Mouse (Mus musculus) retina, embryonic 14.5 days (tissue): ENCODE data around the gene Arhgap18.

Source experiments
- DNase-seq: peaks from one replicate; pipeline ENCODE4 v3.0.0-alpha.2; 2015; ENCODE audit warnings: low spot score

Arhgap18 gene

DNA sequence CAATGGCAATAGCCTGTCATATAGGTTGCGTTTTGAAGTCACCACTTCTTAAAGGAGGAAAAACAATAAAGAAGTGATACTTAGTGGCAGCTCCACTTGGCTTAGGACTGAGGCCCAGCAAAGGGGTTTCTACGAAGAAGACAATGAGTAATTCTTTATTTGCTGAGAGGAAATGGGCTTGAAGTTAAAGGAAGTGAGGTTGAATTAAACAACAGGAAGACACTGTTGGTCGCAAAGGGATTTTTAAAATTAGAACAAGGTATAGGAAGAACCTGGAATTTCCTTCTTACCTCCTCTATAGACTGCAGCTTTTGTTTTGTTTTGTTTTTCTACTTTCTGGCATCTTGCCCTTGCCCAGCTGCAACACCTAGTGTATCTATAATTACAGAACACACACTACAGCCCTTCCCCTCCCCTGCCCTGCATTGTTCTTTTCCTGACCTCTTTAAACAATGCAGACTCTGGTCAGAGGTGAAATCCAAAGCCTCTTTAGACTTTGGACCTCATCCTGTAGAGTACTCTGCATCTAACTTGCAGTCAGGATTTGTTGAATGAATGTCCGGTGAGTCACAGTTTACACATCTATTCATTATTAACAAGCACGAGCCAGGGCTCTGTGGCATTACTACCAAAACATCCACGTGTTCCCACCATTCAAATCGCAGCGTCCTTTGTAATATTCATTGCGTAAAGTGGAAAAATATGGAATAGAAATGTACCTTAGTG, 75.4 kb downstream of the Arhgap18 start:
- no peak for DNase-seq

DNA sequence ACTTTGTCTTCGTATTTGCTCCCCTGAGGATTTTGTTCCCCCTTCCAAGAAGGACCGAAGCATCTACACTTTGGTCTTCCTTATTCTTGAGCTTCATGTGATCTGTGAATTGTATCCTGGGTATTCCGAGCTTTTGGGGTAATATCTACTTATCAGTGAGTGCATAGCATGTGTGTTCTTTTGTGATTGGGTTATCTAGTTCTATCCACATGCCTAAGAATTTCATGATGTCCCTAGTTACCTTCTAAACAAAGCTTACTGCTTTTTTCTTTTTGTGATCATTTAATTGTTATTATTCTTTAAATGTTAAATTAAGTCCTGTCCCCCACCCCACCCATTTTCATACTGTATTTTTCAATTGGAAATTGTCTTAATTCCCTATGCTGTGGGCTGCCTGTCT, 78.8 kb downstream of the Arhgap18 start:
- no peak for DNase-seq

DNA sequence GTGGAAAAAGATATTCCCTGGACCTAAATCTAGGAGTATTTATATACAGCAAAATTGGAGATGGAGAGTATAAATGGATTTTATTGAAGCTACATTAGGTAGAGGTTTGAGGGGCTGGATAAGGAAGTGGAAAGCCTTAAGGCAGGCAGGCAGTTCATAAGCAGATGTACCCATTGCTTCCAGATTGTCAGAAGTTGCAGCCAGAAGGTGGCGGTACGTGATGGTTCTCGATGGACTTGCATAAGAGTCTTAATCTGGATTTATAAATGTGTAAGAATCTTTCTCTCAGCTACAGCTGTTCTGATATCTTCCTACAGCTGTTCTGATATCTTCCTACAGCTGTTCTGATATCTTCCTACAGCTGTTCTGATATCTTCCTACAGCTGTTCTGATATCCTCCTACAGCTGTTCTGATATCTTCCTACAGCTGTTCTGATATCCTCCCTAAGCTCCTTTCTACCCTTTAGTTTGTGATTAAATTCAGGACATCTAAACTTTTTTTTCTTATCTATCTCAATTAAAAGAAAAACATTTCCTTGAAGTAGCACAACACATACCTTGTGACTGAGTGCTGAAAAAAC, 79.5 kb downstream of the Arhgap18 start:
- DNase-seq, result no peak

DNA sequence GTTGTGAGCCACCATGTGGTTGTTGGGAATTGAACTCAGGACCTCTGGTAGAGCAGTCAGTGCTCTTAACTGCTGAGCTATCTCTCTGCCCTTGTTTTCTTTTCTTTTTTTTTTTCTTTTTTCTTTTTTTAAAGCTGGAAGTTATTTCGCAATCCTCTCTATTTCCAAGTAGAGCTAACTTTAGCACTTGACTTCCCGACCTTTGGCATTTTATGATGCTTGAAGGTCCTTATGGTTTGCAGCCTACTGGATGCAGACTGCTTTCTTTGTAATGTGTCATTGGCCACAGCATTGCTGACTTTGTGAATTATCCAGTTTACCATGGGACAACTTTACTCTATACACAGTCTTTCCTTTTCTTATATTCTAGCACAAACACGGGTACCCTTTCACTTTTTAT, 80.2 kb downstream of the Arhgap18 start:
- no peak for DNase-seq

DNA sequence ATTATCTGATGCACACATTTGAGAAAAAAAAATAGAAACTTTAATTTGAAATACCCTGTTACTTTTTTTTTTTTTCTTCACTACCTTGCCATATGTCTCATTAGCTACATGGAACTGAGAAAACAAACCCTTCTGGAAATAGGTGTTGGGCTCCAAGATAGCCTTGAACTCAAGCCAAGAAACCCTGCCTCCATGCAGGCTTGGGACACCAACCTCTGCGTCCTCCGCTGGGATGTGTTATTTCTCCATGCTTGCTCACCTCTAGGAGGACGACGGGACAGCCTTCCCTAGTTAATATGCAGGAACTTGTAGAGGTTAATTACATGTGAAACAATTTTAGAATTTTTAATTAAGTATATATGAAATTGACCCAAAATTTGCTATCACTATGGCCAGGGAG, 96.1 kb downstream of the Arhgap18 start:
- no peak for DNase-seq

DNA sequence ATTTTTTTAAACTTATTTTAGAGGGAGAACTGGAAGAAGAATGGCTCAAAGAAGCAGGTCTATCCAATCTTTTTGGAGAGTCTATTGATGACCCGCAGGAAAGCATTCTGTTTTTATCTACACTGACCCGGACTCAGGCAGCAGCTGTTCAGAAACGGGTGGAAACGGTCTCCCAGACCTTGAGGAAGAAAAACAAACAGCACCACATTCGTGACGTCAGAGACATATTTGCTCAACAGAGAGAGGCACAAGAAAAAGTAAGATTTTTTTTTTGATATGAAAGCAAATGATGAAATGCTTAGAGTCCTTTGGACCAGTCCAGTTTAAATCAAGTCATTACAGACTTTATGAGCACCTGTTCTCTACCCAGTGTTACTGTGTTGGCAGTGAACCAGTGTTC, 96.6 kb downstream of the Arhgap18 start:
- DNase-seq, result no peak

DNA sequence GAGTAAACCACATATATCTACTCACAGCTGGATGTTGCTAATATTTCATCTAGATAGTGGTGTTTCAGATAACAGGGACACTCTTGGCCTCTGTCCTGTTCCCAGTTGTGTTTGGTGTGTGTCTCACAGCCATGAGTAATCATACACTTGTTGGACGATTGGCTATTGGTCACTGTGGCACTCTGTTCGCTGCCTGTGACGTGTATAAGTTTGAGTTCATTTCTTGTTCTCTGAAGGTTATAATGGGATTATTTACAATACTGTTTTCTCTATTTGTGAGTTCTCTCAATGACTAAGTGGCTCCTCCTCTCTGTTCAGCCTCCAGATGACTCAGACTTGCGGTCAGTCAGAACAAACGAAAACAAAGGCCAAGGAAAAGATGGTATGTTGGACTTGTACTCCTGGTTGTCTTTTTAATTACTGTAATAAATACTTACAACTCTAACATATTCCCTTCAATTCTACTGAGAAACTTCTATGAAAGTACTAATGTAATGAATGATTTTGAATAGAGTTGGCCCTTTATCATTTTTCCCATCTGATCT, 101.4 kb downstream of the Arhgap18 start:
- no peak for DNase-seq

DNA sequence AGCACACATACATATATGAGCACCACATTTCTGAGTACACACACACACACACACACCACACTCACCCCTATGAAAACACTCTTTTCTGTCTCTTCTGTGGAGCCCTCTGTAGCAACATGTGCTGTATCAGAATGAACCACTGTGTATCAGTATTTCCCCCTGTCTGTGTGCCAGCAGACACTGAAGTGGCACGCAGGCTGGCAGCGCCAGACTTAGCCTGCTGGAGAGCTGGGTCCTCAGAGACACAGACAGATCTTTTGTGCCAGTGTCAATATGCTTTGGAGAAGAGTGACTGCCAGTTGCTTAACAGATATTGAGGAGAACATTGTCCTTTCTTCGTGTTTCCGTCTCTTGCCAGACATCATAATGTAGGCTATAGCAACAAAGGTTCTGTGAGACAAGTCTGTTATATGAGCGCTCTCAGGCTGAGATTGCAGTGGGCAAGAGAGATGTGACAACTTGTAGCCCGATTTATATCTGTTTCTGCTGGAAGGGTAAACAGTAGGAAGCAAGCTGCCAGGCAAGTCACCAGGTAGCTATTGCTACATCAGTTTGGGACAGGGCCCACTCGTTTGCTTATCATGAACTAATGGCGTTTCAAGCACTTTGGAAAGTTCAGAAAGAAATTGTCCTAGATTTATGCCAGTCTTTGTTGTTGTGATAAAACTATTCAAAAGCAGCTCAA, 102.8 kb downstream of the Arhgap18 start:
- no peak for DNase-seq

DNA sequence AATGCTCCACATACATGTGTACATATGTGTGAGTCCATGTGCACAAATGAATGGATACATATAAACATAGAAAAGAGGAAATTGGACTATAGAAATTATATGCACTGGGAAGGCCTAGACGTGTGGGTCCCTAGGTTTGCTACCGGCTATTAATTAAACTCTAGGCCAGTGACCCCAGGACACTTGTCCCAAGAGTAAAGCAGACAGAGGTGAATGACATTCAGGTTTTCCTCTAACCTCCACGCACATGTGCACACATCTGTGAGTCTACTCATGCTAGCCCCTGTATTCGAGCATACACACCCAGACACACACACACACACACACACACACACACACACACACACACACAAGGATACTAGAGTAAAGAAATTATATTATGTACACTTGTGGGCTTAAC, 104.4 kb downstream of the Arhgap18 start:
- DNase-seq, result no peak

DNA sequence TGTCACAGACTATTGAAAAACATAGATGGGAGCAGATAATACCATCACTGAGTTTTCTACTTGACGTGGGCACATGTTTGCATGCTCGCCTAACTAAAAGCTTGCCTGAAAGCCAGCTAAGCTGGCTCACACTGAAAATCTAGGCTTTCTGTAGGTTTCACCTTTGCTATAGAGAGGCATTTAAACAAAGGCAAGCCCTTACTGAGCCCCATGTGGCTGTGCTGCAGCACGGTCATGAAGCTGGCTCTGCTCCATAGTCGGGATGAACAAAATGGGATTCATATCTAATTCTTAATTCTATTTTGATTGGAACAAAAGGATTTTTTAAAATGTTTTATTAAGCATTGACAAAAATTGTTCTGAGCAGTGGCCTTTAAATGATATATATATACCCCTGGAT, 105.3 kb downstream of the Arhgap18 start:
- DNase-seq, result no peak

DNA sequence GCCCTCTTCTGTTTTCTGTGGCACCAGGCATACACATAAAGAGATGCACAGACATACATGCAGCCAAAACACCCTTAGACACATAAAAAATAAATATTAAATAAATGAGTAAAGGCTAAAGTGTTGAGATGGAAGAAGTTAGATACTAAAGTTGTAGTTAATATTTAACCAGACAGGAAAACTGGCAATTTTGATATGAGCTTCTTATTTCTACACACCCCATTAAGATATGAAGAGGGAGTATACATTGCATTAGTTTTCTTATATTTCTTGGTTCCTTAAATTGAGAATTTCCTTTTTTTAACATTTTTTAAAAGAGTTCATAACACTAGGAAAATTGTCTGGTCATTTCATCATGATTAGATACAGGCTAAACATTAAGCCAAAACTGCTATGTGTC, 108.0 kb downstream of the Arhgap18 start:
- no peak for DNase-seq

DNA sequence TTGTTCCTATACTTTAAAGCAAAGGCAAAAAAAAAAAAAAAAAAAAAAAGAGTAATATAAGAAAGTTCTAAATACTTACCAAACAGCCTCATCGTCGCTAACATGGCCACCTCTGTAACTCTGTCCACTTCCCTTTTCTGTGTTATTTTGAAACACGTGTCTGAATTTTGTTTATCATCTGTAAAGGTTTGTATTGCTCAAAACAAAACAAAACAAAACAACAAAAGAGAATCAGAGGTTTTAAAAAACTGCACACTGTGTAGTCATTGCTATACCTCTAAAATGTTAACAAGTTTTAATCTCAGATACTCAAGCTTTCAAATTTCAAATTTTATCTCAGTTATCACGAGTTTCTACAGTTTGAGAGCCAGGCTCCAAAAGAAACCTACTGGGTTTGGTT, 109.0 kb downstream of the Arhgap18 start:
- DNase-seq, result no peak

DNA sequence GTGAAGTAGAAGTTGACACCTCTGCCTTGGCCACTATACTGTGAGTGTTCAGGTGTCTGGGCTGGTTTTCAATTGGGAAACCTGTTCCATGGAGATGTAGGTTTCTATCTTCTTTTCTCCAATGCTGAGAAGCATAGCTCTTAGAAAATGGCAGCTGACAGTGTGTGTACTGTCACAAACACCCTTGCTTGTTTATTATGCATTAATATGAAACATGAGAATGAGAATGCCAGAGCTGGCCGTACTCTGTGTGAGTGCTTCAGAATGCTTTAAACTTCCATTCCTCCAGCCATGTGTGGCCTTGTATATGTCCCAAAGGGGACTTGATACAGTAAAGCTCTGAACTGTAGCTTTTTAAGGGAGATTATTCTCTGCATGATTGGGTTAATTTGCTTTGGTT, 110.8 kb downstream of the Arhgap18 start:
- DNase-seq, result no peak

DNA sequence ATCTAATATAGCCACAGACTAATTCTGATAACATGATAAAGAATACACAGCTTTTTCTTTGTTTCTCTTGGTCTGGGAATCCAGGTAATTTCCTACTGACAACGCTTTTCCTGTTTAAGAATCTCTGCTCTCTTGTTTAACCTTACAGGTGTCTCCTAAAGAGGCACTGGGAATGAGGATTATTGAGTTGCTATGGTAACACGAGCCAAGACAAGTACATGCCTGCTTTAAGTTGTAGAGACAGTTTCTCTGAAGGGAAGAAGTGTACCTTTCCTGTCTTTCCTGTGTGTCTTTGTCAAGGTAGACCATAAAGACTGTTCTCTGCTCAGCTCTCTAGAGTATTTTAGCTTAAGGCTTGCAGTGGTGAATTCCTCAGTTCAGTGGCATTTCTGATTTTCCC, 117.6 kb downstream of the Arhgap18 start:
- no peak for DNase-seq

DNA sequence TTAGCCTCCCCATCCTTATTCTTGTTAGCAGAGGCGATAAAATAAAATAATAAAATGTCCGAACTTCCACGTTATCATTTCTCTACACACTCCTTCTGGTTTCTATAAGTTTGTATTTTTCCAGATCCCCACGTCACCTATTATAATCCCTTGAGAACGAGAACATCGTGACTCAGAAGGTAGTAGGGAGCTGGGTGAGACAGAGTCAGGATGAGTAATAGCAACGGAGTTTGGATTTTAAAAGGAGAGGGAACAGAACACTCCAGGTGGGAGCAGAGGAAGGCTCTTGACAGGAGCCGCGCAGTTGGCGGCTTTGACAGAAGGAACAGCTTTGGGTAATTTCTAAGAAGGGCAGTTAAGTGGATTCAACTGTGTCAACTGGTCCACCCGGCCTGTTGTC, 124.1 kb downstream of the Arhgap18 start:
- DNase-seq, result no peak

DNA sequence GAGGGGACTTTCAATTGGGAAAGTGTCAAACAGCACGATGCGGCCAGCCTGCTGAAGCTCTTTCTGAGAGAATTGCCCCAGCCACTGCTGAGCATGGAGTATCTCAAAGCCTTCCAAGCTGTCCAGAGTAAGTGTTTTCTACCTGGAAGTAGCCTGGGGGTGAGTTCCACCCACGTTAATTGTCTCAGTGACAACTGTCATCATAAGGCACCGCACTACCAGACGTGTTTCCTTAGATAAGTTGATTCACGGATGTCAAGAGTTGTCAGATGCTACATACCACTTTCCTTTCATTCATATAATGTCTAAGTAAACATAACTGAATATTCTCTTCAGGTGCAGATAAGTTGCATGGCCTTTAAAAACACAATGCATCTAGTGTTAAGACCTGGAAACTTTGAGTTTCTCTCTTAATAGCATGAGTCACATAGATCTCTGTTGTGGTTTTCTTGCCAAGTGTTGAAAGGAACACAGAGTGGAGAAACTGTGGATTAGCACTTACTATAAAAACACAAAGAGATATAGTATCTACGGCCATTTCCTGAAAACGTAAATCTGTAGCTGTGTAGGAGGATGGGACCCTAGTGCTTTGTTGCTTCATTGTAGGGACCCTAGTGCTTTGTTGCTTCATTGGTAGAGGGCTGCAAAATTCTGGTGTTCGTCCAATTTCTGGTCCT, 125.8 kb downstream of the Arhgap18 start:
- no peak for DNase-seq

DNA sequence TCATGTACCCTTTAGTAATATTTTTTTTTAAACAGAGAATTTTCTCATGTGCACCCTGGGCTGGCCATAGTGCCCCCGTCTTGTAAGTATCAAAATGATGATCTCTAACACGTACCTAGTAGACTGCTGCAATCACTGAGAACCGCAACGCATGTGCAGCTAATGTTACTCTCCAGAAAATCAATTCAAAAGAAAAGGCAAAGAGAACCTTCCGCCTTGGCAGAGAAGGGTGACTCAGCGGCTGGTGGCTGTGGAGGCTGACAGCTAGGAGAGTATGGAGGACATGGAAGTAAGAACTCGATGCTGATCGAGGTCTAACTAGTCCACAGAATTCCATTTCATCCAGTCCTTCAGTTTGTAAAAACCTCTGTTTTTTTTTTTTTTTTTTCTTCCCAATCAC, 131.7 kb downstream of the Arhgap18 start:
- no peak for DNase-seq

DNA sequence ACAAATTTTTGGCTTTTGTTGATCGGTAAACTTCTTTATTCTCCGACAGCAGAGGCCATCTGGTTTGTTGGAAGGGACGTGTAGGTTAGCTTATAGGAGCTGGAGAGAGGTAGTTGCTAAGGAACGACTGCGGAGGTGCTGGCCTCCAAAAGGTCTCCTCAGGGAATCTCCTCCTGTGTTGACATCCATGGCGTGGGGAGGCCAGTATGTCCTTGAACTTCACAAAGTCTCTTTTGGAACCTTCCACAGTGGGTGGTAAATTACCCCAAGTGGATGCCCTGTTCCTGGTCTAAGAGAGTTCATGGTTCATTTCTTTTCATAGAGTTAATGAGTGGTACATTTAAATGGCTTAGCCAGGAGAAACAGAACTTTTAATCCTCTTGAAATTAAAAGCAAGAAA, 136.0 kb downstream of the Arhgap18 start:
- DNase-seq, result peak; percentile 35

DNA sequence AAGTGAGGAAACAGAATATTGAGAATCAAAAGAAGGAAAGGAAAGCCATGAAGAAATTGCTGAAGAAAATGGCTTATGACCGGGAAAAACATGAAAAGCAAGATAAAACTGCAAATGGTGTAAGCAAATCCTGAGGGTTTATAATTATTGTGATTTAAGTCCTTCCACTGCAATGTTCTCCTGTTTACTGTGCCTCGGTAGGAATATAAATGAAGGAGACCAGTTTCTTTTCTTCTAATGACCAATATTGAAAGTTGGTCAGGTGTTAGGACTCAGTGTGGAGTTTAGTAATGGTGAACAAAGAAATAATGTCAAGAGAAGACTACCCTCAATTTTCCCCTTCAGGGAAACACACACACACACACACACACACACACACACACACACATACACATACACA, 136.5 kb downstream of the Arhgap18 start:
- DNase-seq, result no peak

DNA sequence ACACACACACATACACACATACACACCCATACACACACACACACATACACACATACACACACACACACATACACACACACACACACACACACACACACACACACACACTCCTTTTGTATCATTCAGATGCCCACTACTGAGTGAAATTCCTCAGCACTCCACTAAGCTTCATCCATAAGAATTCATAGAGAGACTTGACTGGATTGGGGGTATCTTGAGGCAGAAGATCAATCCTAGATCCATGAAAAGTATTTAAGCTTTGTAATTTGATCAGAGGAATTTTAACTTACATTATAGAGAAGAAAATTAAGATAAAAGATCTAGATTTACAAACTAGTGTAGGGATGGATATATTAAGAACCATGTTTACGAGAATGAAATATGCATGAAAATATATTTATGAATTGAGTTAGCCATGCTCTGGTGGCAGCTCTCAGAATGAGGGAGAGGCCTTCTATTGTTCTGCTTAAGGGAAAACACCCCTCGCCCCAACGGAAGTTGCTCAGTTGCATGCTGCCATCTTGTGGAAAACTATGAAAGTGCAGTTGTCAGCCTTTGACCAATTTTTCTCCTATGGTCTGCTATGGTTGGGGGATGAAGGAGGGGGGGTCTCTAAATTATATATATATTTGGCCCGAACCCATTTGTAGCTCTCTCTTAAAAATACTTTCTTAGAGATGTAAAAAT, 137.2 kb downstream of the Arhgap18 start:
- DNase-seq, result peak; percentile 92

DNA sequence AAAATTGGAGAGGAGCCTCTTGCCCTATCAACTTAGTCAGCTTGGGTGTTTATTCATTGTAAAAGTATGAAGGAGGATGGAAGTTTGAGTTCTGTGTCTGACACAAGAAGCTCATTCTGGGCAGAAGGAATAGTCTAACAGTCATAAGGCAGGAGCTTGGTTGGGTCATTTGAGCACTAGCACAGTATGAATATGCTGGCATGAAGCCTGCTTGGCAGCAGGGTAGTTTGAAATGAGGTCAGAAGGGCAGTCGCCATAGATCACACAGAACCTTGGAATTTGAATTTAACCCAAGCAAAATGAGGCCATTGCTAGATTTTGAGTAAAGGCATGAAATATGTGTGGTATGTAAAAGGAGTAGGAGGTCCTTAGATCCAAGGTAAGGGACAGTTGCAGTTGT, 139.9 kb downstream of the Arhgap18 start:
- no peak for DNase-seq

DNA sequence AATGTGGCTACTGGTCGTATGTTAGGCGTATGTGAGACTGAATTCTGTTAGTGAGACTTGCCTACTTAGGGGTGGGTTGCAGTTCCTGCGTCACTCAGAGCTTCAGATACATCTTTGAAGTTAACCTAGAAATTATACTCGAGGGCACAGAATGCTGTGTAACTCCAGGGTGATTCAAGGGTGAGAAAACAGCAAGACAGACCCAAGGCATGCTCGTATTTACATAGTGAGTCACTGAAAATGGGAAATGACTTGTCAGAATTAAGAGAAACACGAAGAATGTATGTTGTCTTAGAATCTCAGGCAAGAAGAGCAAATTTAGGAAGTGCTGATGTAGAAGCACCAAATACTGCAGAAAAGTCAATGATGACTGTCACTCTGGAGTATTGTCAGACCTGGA, 142.5 kb downstream of the Arhgap18 start:
- DNase-seq, result no peak
